Mouse (Mus musculus) right cerebral cortex, postnatal 14 days (tissue): Measurements from ENCODE around the gene Pmp22.

ENCODE experiments used
- DNase-seq: peaks from one replicate; pipeline ENCODE4 v3.0.0; 2022

Gene Pmp22

GRCm38 (mm10) chr11:63163986-63164682, 35.4 kb downstream of the Pmp22 start:
- no peak for DNase-seq

GRCm38 (mm10) chr11:63164756-63165484, 36.1 kb downstream of the Pmp22 start:
- no peak for DNase-seq

- no peak for DNase-seq
Measured at GRCm38 (mm10) chr11:63167826-63168225, 39.0 kb downstream of the Pmp22 start.

- DNase-seq: no peak
Measured at GRCm38 (mm10) chr11:63168551-63169258, 39.9 kb downstream of the Pmp22 start.

GRCm38 (mm10) chr11:63171977-63172376, 43.2 kb downstream of the Pmp22 start:
- no peak for DNase-seq

- DNase-seq: no peak
Measured at GRCm38 (mm10) chr11:63173604-63174003, 44.8 kb downstream of the Pmp22 start.

- DNase-seq: peak; percentile 38
Measured at GRCm38 (mm10) chr11:63175302-63175701, 46.5 kb downstream of the Pmp22 start.

GRCm38 (mm10) chr11:63176416-63176815, 47.6 kb downstream of the Pmp22 start:
- DNase-seq: peak; percentile 25

- DNase-seq: no peak
Measured at GRCm38 (mm10) chr11:63180262-63181101, 51.7 kb downstream of the Pmp22 start.

GRCm38 (mm10) chr11:63188803-63189202, 60.0 kb downstream of the Pmp22 start:
- no peak for DNase-seq

GRCm38 (mm10) chr11:63198070-63198469, 69.3 kb downstream of the Pmp22 start:
- DNase-seq: no peak

- no peak for DNase-seq
Measured at GRCm38 (mm10) chr11:63201989-63202535, 73.3 kb downstream of the Pmp22 start.
